Mouse (Mus musculus) cerebellum, postnatal 10 days (tissue): Measurements from ENCODE around the gene Ssr2.
A peak's percentile ranks its signal among the peaks of the same experiment; 100 is the strongest.

Experiments used
- DNase-seq, 2 experiments: peaks; one replicate each; pipeline ENCODE4 v3.0.0; 2021; ENCODE audit warnings: mixed read lengths in 2 of 2

Ssr2 gene

DNA sequence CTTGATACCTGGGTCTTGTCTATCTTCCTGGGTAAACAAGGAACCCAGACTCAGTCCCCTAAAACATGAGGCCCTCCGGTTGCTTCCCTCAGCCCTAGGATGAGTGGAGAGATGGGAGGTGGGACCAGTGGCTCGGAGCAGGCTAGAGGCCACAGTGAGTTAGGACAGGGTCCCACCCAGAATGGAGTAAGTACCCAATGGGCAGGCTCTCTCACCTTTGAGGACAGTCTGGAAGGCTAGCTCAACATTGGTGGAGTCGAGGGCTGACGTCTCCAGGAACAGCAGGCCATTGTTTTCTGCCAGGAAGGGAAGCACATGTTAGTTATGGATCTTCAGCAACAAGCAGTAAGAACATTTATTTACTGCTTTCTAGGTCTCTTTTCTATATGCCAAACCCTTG lies 33.2 kb upstream of the Ssr2 start:
- DNase-seq = peak; percentile 66 to 68

DNA sequence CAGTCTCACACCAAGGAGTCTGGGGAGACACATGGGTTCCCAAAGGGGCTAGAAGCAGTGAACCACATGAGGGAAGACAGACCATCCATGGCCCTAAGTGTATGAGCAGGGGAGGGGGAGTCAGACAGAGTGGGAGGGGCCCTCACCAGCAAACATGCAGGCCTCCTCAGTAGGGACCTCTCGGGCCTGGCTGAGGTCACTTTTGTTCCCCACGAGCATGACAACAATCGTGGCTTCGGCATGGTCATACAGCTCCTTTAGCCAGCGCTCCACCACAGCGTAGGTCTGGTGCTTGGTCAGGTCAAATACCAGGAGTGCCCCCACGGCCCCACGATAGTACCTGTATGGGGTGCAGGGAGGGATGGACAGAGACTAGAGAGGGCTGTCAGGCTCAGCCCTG lies 32.5 kb upstream of the Ssr2 start:
- no peak for DNase-seq

DNA sequence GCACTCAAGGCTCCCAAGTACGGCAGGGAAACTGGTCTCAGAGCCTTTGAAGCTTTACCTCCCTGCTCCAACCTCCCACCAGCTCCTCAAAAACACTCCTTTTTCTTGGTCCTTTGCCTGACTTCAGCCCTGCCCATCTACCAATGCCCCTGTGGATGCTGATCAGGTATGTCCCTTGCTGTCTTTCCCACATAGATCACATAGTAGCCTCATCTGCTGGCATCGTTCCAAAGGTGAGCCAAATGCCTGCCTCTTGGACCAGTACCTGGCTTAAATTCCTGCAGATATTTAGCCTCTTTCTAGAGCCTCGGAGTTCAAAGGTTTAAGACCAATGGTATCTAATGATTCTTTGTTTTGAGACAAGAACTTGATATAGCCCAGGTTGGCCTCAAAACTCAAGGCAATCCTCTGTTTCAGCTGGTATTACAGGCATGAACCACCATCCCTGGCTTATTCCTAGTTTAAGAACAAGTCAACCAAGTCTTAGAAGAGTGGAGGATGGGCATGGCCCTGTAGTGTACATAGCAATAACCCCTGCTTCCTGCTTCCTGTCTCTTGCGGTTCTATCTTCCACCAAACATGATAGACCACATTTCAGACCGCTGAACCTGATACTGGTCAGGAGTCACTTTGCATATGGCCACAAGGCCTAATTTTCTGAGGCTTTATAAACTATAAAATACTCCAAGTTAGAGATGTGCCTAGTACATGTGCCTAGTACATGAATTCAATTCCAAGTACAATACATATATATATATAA lies 31.8 kb upstream of the Ssr2 start:
- peak in 1 of 2 experiments; percentile 59 for DNase-seq

DNA sequence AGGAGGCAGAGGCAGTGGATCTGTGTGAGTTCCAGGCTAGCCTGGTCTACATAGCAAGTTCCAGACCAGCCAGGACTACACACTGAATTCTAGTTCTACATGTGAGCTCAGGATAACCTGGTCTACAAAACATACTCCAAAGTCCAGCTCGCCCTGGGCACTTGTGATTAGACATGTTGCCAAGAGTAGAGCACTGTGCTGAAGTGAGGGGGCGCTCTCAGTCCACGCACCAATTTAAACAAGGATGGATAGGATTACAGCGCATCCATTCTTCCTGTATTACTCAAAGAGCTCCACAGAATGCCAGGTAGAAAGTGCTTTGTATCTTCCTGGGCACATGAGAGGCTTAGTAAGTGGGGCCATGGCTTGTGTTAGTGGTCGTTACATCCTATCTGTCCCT lies 31.2 kb upstream of the Ssr2 start:
- peak; percentile 80 to 81 for DNase-seq

DNA sequence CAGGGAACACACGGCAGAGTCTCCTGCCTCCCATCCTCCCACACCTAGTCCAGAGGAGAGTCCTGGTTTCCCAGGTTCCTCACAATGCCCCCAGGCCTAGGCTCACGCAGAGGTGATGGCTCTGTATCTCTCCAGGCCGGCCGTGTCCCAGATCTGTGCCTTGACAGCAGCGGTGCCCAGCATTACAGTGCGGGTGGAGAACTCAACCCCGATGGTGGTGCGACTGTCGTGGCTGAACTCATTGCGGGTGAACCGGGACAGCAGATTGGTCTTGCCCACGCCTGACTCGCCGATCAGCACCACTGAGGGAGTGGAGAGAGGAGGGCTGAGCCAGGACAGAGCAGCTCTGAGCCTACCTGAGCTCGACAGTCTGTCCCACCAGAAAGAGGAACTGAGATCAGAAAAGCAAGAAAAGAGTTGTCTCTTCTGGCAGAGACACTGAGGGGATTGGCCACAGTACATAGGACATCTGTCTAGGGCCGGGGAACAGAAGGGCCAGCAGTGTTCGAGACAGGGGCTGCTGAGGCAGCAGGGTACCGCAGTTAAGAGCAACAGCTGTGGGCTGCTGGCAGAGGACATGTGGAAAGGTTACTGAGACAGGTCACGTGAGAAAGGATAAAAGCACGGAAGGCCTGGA lies 30.6 kb upstream of the Ssr2 start:
- DNase-seq = no peak

DNA sequence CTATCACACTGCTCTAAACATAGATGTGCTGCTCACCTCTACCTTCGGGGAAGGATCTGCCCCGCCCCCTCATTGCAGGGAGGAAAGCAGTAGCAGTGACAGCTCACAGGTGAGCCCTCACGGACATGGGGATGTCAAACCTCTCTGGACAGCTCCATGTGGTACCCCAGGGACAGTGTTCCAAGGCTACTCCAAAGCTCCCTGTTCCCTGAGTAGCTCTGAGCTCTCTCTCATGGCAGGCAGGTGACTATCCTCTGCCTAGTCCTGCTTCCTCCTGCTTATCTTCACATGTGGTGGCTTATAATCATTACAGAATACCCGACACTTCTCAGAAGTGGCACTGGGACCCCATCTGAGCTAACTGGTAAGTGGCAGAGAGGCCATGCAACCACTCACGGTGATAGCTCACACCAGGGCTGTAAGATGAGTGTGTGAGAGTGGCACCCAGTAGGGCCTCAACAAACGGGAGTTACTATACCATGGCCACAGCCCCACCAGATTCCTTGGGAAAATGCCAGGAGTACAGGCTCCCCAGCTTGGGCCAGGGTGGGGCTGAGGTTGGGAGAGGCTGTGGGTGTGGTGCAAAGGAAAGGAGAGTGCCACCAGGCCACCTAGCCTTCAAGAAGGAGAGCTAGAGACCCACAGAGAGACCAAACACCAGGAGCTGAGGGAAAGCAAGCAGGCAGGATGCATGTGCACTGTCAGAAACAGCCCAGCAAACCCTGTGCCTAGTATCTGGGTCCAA lies 28.8 kb upstream of the Ssr2 start:
- no peak for DNase-seq

DNA sequence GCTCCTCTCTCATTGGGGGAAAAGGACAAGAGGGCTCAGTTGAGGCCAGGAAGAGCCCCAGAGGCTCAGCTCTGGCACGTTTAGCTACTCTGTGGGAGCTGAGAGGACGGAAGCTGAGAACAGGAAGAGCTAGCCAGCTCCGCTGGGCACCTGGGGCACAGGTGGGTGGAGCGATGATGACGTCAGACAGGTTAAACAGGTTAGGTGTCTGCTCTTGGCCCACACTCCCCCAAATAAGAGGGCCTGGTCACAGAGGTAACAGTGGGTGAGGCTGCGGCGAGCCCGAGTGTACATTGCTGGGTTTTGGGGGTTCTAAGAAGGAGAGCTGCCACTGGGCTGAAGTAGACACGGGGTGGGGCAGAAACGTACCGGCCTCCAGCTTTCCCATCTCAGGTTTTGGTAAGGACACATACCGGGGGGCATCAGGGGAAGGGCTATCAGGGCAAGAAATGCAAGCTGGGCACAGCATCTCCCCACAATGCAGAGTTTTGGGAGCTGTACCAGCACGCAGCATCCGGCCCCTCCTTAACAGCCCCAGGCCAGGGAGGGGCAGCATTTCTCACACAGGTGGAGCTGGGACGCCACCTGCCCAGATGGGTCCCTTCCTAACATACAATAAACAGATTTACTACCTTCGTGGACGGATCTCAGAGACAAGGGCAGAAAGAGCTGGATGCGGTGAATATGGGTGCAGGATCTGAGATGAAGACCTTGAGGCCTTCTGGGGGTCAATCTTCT lies 27.3 kb upstream of the Ssr2 start, which contains the start of gene Rab25:
Gene Rab25 (minus strand): TSS at position 121 of the 738 bp plus-strand sequence.
- no peak for DNase-seq

DNA sequence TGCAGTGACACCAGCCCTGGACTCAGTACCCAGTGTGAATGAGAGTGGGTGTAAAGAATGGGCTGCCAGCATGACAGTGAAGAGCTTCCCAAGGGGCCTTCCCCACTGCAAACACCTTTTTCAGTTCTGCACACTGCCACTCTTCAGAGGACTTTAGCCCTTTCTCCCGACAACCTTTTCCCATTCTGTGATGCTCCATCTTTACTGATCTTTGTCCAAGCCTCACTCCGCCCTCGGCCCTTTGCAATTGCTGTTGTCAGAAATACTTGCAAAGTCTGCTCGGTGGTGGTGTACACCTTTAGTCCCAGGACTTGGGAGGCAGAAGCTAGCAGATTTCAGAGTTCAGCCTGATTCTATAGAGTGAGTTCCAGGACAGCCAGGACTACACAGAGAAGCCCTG lies 24.1 kb upstream of the Ssr2 start:
- DNase-seq = no peak

DNA sequence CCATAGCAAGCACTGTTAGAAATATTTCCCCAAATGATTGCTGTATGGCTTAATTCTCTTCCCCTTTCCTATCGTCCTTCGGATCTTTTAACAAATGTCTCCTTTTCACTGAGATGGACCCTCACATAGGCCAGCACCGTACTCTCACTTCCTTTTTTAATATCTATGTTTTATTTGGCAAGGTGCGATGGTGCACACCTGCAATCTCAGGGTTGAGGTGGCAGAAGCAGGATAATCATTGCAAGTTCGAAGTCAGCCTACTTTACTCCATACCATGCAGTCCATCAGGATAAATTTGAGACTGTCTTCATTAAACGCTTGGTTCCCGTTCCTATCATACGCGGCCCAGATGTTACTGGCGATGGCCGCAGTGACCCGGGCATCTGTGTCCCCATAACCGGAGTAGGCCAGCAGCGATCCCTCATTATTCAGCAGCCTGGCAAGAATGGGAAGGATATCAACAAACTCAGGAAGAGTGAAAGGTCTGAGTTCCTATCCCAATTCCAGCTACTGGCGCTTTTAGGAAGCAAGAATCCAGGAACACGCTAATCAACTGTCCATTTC lies 23.5 kb upstream of the Ssr2 start:
- DNase-seq = no peak

DNA sequence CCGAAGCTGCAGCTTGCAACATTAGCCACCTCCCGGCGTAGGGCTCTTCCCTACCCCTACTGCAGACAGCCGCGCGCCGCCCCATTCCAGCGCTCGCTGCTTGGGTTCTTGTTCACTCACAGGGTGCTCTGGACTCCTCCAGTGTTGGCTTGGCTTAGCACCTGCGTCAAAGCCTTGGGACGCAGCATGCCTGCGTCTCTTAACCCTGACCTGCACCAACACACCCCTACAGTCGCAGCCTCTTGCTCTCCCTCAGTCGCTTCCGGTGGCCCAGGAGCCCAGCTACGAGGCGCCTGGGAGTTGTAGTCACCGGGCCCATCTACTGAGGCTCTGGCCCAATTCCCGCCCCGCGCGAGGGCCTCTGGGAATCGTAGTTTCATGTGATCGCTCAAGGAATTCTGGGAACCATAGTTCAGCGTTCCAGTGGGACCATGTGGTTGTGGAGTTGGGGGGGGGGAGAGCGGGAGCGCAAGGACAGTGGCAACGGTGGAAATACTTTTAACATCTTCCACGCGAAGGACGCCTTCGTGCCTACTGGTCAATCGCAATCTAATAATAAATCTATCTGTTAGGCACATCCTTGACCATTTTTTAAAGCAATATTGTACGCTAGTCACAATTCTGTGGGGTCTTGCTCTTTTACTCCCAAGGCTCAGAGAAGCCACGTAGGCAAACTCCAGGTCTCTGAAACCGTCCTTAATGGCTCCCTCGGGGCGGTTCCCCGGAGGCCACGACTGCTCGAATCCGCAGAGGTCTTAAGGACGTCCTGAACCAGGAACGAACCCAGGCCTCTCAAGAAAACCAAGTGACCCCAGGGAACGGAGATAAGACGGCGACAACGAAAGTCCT lies 22.8 kb upstream of the Ssr2 start, which contains the start of gene Lamtor2:
Gene Lamtor2 (minus strand): TSS at position 399 of the 849 bp plus-strand sequence.
- peak; percentile 99 for DNase-seq

DNA sequence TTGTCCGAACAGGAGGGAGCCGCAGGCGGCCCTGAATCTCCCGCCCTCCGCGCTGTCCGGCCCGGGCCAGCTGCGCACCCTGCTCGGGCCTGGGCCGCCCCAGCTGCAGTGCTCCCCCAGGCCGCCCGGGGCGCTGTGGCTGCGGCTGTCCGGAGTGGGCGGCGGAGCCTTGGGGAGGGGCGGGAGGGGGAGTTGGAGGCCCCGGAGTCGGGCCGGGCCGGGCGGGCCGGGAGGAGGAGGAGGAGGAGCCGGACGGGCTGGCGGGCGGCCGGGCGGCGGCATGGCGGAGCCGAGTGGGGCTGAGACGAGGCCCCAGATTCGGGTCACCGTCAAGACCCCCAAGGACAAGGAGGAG lies 22.2 kb upstream of the Ssr2 start, which contains the start of gene Ubqln4:
Gene Ubqln4 (plus strand): TSS at position 234 of the 355 bp plus-strand sequence.
- DNase-seq = peak; percentile 95 to 96

DNA sequence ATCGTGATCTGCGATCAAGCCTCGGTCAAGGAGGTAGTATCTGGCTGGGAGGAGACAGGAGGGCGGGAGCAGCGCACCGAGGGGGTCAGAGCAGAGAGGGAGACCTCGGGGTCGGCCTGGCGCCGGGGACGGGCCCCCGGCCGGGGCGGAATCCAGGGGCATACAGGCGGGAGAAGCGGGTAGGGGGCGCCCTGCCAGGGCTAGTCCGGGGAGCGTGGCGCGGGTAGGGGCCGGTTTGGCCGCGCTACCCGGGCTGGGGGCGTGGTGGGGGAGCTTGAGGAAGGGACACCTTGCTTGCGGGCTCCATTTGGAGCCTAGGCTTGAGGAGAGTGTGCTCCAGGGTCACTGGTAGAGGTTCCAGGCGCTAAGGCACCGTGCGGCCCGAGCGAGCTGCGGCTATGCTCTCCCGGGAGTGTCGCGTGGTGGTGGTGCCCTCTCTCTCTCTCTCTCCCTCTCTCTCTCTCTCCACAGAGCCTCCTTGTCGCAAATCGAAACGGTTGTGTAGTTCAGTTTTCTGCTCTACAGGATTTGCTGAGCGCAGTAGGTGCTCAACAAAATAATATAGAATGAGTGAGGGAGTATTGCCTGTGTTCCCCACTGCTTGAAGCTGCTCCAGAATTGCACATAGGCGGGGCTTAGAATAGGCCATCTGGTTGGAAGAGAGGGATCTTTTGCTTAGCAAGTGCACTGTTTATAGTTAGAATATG lies 21.6 kb upstream of the Ssr2 start:
- peak; percentile 82 to 84 for DNase-seq

DNA sequence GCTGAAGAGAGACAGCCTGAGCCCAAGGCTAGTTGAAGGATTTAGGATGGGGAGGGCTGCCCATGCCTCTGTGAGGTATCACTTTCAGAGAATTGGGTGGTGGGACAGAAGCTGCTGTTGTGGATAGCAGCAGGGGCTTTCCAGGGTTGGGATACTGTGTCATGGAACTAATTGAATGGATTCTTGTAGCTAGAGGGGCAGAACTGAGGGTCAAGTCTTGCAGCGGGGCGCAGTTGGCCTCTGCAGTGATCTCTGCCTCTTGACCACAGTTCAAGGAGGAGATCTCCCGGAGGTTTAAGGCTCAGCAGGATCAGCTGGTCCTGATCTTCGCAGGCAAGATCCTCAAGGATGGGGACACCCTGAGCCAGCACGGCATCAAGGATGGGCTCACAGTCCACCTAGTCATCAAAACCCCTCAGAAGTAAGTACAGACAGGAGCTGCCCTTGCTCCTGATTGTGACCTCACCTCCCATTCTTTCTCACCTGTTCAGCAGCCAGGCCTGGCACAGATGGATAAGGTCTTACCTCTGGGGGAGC lies 20.5 kb upstream of the Ssr2 start:
- DNase-seq = no peak

DNA sequence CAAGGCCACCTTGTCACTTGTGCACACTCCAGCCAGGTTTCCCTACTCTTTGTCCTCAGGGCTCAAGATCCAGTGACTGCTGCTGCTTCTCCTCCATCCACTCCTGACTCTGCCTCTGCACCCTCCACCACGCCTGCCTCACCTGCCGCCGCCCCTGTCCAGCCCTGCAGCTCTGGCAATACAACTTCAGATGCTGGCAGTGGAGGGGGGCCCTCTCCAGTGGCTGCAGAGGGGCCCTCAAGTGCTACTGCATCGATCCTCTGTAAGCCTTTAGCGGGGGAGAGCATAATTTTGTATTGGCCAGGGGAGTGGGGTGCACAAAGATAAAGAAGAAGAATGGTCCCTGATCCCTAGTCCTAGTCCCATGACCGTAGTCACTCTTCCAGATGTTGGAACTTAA lies 19.9 kb upstream of the Ssr2 start:
- DNase-seq = no peak

DNA sequence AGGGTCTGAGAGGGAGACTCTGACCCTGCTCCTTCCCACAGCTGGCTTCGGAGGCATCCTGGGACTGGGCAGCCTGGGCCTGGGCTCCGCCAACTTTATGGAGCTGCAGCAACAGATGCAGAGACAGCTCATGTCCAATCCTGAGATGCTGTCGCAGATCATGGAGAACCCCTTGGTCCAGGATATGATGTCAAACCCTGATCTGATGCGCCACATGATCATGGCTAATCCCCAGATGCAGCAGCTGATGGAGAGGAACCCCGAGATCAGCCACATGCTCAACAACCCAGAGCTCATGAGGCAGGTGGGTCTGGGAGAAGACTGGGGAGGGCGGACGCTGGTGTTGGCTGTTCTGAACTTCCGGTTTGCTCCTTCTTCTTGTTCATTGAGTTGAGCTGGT lies 19.1 kb upstream of the Ssr2 start:
- DNase-seq = no peak

DNA sequence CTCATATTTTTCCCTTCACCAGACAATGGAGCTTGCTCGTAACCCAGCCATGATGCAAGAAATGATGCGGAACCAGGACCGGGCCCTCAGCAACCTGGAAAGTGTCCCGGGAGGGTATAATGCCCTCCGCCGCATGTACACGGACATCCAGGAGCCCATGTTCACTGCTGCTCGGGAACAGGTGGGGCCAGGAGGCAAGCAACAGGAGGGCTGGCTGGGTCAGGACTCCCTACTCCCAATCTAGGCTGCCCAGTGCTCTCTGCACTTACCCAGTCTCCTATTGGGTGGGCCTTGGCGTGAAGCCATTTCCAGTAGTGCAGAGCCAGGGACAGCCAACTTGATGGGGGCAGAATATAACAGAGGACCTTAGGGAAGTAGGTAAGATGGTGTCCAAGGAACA lies 16.1 kb upstream of the Ssr2 start:
- no peak for DNase-seq

DNA sequence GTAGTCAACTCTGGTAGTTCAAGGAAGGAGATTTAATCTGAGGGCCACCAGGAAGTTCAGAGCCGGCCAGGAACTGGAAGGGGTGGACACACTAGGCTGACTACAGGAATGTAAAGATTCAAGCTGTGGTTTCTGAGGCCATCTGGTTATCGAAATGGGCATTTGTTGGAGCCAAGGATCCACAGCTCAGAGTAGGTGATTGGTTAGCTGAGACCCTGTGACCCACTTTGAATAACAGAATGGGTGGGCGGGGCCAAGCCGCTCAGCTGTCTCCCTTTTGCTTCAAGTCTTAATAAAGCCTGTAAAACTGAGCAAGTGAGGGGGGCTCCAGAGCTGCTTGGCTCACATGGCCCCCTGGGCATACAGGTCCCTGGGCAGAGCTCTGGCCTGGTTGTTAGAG lies 13.7 kb upstream of the Ssr2 start:
- peak; percentile 71 to 78 for DNase-seq

DNA sequence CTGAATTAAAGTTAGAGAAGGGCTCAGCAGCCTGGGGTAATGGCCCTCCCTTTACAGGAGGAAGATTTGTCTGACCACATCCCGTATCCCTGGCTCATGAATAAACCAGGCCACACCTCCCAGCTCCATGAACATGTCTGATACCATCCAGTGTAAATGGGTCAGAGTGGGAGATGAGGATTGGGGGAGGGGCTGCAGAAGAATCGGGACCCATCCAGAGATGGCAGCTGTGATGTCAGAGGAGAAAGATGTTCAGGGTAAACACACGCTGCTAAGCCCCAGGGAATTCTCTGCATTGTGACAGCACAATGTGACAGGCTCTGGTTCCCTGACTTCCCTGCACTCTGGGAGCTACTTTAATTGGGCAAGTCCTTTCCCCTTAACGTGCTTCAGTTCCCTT lies 12.2 kb upstream of the Ssr2 start:
- DNase-seq = no peak

DNA sequence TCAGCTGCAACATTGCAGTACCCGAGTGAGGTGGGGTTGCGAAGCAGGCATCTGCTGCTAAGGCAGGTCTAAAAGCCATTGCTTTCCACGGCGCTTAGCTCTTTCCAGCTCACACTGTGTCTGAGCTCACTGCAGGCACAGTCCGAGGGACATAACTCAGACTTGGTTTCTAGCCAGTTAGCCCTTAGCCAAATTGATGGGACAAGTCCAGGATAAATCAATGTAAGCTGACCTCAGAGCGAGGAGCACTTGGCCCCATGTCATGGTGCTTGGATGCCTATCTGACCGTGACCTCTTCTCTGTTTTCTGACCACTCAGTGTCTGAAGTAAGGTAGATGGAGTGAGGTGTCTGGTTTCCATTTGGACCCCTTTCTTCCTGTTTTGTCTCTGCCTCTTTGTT lies 11.7 kb upstream of the Ssr2 start:
- no peak for DNase-seq

DNA sequence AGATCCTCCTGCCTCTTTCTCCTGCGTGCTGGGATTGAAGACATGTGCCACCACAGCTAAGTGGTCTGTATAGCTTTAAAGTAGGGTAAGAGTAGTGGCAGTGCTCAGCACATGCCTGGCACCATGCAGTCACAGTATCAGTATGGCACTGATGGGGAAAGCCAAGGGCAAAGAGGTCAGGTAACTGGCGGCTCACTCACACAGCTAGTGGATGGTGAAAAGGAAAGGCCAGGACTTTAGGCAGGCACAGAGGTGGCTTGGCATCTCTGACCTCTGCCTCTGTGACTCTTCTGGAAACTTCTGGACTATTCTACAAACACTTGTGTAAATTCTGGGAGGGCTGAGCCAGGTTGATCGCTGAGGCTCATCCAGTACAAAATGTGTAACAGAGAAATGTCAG lies 9.6 kb upstream of the Ssr2 start:
- no peak for DNase-seq

DNA sequence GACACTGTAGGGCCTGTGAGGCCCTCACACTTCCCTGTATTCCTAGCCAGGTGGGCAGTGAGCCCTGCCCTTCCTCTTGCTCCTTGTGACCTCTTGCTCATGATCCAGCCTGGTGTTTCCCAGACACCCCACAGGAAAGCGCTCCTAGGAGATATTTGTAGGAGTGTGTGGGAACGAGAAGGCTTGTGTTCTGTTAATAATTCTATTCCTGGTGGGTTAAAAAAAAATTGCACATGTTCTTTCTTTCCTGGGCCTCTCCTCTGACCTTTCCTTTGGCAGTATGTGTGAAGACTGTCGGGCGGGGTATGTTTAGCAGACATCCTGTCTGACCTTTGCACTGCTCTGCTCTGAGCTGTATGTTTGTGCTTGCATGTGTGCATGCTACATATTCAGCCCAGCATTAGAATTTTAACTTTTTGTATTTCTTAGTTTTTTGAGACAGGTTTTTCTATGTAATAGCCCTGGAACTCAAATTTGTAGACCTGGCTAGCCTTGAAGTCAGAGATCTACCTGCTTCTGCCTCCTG lies 9.1 kb upstream of the Ssr2 start:
- no peak for DNase-seq
